Mouse (Mus musculus) myocyte (in vitro differentiated cells): ENCODE results near the gene Gm10837. TPM values are rescaled to one million over a fixed set of nuclear protein-coding genes. Genes with fewer than 3 reads are reported as not detected.

Source experiments
- H3K27me3 ChIP-seq: one replicate; pipeline ENCODE4 v1.6.1; 2011; ENCODE audit not compliant: control insufficient read depth, insufficient read depth, insufficient read length
- H3K36me3 ChIP-seq: one replicate; pipeline ENCODE4 v1.6.1; 2011; ENCODE audit not compliant: control insufficient read depth, insufficient read depth
- H3K4me2 ChIP-seq: one replicate; pipeline ENCODE4 v1.6.1; 2011; ENCODE audit warnings: low read depth, control low read depth
- H3K4me3 ChIP-seq: one replicate; pipeline ENCODE4 v1.5.1; 2011; ENCODE audit warnings: mild to moderate bottlenecking, control low read depth, moderate library complexity
- H3K79me2 ChIP-seq: one replicate; pipeline ENCODE4 v1.6.1; 2011; ENCODE audit not compliant: control insufficient read depth, insufficient read depth
- H3ac ChIP-seq: one replicate; pipeline ENCODE4 v1.6.1; 2011; ENCODE audit not compliant: control insufficient read depth, insufficient read length
- CEBPB ChIP-seq: IDR thresholded peaks from 2 replicates; pipeline ENCODE4 v1.6.1; 2011; ENCODE audit warnings: mild to moderate bottlenecking, moderate library complexity; ENCODE audit not compliant: poor library complexity, insufficient read depth, severe bottlenecking
- E2F4 ChIP-seq: IDR thresholded peaks from one replicate; pipeline ENCODE4 v1.6.1; 2011; ENCODE audit warnings: mild to moderate bottlenecking, control low read depth, moderate library complexity; ENCODE audit not compliant: insufficient read depth
- MAX ChIP-seq: IDR thresholded peaks from one replicate; pipeline ENCODE4 v1.6.1; 2011; ENCODE audit warnings: low read depth, mild to moderate bottlenecking, control low read depth
- MYOD1 ChIP-seq, 3 experiments: IDR thresholded peaks; one replicate each; pipeline ENCODE4 v1.6.1; 2011; ENCODE audit warnings: control low read depth in 2 of 3, low read depth in 2 of 3, mild to moderate bottlenecking in 2 of 3, moderate library complexity in 1 of 3; ENCODE audit not compliant: insufficient read length in 2 of 3, control insufficient read depth in 1 of 3
- MYOG ChIP-seq, 3 experiments: IDR thresholded peaks; one replicate each; pipeline ENCODE4 v1.6.1; 2011; ENCODE audit warnings: control low read depth in 2 of 3, low read depth in 2 of 3, mild to moderate bottlenecking in 2 of 3; ENCODE audit not compliant: insufficient read length in 2 of 3, control insufficient read depth in 1 of 3, insufficient read depth in 1 of 3
- POLR2A ChIP-seq: IDR thresholded peaks from one replicate; pipeline ENCODE4 v1.6.1; 2011; ENCODE audit warnings: low read depth, mild to moderate bottlenecking, control low read depth, moderate library complexity; ENCODE audit not compliant: insufficient read length
- POLR2AphosphoS2 ChIP-seq: IDR thresholded peaks from one replicate; pipeline ENCODE4 v1.6.1; 2011; ENCODE audit warnings: low read depth, control low read depth; ENCODE audit not compliant: insufficient read length
- REST ChIP-seq: IDR thresholded peaks from one replicate; pipeline ENCODE4 v1.6.1; 2011; ENCODE audit warnings: mild to moderate bottlenecking, control low read depth, moderate library complexity; ENCODE audit not compliant: insufficient read depth, insufficient read length
- SRF ChIP-seq: IDR thresholded peaks from one replicate; pipeline ENCODE4 v1.6.1; 2011; ENCODE audit warnings: low read depth; ENCODE audit not compliant: control insufficient read depth, insufficient read length
- TCF12 ChIP-seq: IDR thresholded peaks from one replicate; pipeline ENCODE4 v1.6.1; 2011; ENCODE audit warnings: mild to moderate bottlenecking, control low read depth; ENCODE audit not compliant: poor library complexity, insufficient read depth, severe bottlenecking
- TCF3 ChIP-seq: IDR thresholded peaks from one replicate; pipeline ENCODE4 v1.6.1; 2011; ENCODE audit warnings: low read depth, control low read depth; ENCODE audit not compliant: insufficient read length
- USF1 ChIP-seq: IDR thresholded peaks from one replicate; pipeline ENCODE4 v1.6.1; 2011; ENCODE audit warnings: low read depth, mild to moderate bottlenecking, control low read depth, moderate library complexity
- polyA plus RNA-seq: library from polyadenylated mRNA; unstranded; fragments of >200 nt; fragmentation: generic; extraction: Trizol; gene quantifications from one replicate; pipeline ENCODE4 v1.2.1, GENCODE M21; 2012; ENCODE audit warnings: missing spikeins

Gm10837 gene
- polyA plus RNA-seq, 1 experiment = not detected

- Histone ChIP-seq H3K4me2 (no peak overlapping the region), H3ac (no peak overlapping the region), H3K36me3 (no peaks in the 10 kb centered on the region), H3K27me3 (peaks cover 33% of the 10 kb centered on the region), H3K4me3 (no peak overlapping the region), H3K79me2 (no peaks in the 10 kb centered on the region)
- no peak for TF ChIP-seq POLR2A
- no peak for TF ChIP-seq MAX
- no peak for TF ChIP-seq TCF12
- TF ChIP-seq REST = no peak
- TF ChIP-seq SRF = no peak
- TF ChIP-seq MYOD1 (IDR thresholded peaks at IDR 0.05; ENCODE audit: control insufficient read depth in 1 of 3, insufficient read length in 2 of 3, low read depth in 2 of 3) = no peak
- TF ChIP-seq MYOG (IDR thresholded peaks at IDR 0.05; ENCODE audit: control insufficient read depth in 1 of 3, insufficient read depth in 1 of 3, insufficient read length in 2 of 3, low read depth in 2 of 3) = no peak
- no peak for TF ChIP-seq POLR2AphosphoS2
- no peak for TF ChIP-seq E2F4
- TF ChIP-seq TCF3 = no peak
- no peak for TF ChIP-seq USF1
- TF ChIP-seq CEBPB = no peak
Measured at GRCm38 (mm10) chr14:122483024-122483385, 7.4 kb upstream of the Gm10837 start.

- no peaks in the 10 kb centered on the region for H3K79me2 ChIP-seq
- H3ac ChIP-seq = no peak overlapping the region
- peaks cover 28% of the 10 kb centered on the region for H3K27me3 ChIP-seq
- H3K4me3 ChIP-seq = no peak overlapping the region
- no peak overlapping the region for H3K4me2 ChIP-seq
- TF ChIP-seq SRF (no peak), POLR2A (no peak), REST (no peak), POLR2AphosphoS2 (no peak), MYOD1 (IDR thresholded peaks at IDR 0.05; ENCODE audit: control insufficient read depth in 1 of 3, insufficient read length in 2 of 3, low read depth in 2 of 3) (no peak), E2F4 (no peak), TCF12 (no peak), CEBPB (no peak), MAX (no peak)
- H3K36me3 ChIP-seq = no peaks in the 10 kb centered on the region
Measured at GRCm38 (mm10) chr14:122483556-122484421, 6.6 kb upstream of the Gm10837 start.

- TF ChIP-seq POLR2A (no peak), POLR2AphosphoS2 (no peak), SRF (no peak), E2F4 (no peak), TCF12 (no peak), REST (no peak), MAX (no peak), USF1 (no peak), CEBPB (no peak), MYOG (IDR thresholded peaks at IDR 0.05; ENCODE audit: control insufficient read depth in 1 of 3, insufficient read depth in 1 of 3, insufficient read length in 2 of 3, low read depth in 2 of 3) (no peak), TCF3 (no peak)
- Histone ChIP-seq H3K27me3 (peaks cover 28% of the 10 kb centered on the region), H3K36me3 (no peaks in the 10 kb centered on the region), H3K4me2 (no peak overlapping the region), H3K4me3 (no peak overlapping the region), H3ac (no peak overlapping the region), H3K79me2 (no peaks in the 10 kb centered on the region)
Measured at GRCm38 (mm10) chr14:122484458-122484843, 5.9 kb upstream of the Gm10837 start.

DNA sequence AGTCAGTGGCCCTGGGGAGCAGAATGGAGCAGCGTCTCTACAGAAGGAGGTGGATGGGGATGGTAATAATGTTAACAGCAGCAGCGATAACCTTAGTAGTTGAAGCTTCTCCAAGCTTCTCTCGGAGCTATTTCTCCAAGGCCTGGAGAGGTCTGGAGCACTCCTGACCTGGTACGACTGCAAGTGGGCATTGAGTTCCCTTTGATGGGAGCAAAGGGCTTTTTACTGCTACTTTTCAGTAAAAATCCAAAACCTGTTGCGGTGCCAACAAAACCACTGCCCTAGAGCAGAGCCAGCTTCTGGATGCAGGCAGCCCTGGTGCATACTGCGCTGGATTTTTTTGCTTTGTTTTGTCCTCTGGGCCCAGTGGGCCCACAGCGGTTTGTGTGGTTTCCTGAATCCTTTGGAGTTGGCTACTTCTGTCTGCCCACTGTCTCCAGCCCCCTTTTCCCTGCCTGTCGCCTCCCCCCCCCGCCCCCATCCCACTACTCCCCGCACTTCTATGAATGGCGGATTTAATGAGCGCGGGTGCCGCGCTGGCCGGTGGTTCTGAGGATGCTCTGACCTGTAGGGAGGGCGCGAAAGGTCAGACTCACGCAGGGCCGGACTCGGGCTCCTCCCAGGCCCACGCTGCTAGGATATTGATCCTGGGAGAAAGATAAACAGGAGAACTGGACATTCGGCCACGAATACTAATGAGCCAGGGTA, 5.4 kb upstream of the Gm10837 start:
- no peak for TF ChIP-seq USF1
- TF ChIP-seq TCF12 = no peak
- TF ChIP-seq CEBPB = no peak
- no peak for TF ChIP-seq MYOG (IDR thresholded peaks at IDR 0.05; ENCODE audit: control insufficient read depth in 1 of 3, insufficient read depth in 1 of 3, insufficient read length in 2 of 3, low read depth in 2 of 3)
- TF ChIP-seq REST = no peak
- no peak for TF ChIP-seq MYOD1 (IDR thresholded peaks at IDR 0.05; ENCODE audit: control insufficient read depth in 1 of 3, insufficient read length in 2 of 3, low read depth in 2 of 3)
- no peak for TF ChIP-seq SRF
- no peak for TF ChIP-seq POLR2AphosphoS2
- TF ChIP-seq E2F4 = no peak
- TF ChIP-seq TCF3 = no peak
- Histone ChIP-seq H3K27me3 (peaks cover 28% of the 10 kb centered on the region), H3K36me3 (no peaks in the 10 kb centered on the region), H3K4me2 (no peak overlapping the region), H3K79me2 (no peaks in the 10 kb centered on the region), H3ac (no peak overlapping the region), H3K4me3 (no peak overlapping the region)
